Mouse (Mus musculus) heart, adult 2 months (tissue): ENCODE results near the gene Klrb1b. TPM values are rescaled to one million over a fixed set of nuclear protein-coding genes. Genes with fewer than 3 reads are reported as not detected.

Experiments used
- DNase-seq, 2 experiments: peaks; one replicate each; pipeline ENCODE4 v3.0.0; 2021
- H3K27ac ChIP-seq: fragments of 200-600 bp; 2 replicates; pipeline ENCODE4 v1.8.1; 2022
- H3K27me3 ChIP-seq: fragments of 200-500 bp; 2 replicates; pipeline ENCODE4 v1.6.1; 2012; ENCODE audit warnings: mild to moderate bottlenecking, low read length, inconsistent platforms, mixed read lengths; ENCODE audit not compliant: control insufficient read depth, insufficient read depth
- H3K36me3 ChIP-seq: fragments of 200-500 bp; 2 replicates; pipeline ENCODE4 v1.6.1; 2012; ENCODE audit warnings: low read length, inconsistent platforms; ENCODE audit not compliant: control insufficient read depth, insufficient read depth
- H3K4me1 ChIP-seq: fragments of 200-500 bp; 2 replicates; pipeline ENCODE4 v1.6.1; 2011; ENCODE audit warnings: low read length; ENCODE audit not compliant: control insufficient read depth, insufficient read depth
- H3K4me3 ChIP-seq: fragments of 200-600 bp; 2 replicates; pipeline ENCODE4 v1.8.1; 2022
- H3K79me2 ChIP-seq: fragments of 200-500 bp; replicated peaks from 2 replicates; pipeline ENCODE4 v1.6.1; 2012; ENCODE audit warnings: mild to moderate bottlenecking, inconsistent platforms, low read length, moderate library complexity, mixed read lengths; ENCODE audit not compliant: control insufficient read depth, insufficient read depth
- H3K9ac ChIP-seq: fragments of 200-500 bp; 2 replicates; pipeline ENCODE4 v1.6.1; 2012; ENCODE audit warnings: low read depth, mild to moderate bottlenecking, control low read depth, inconsistent platforms, low read length, mixed read lengths
- CTCF ChIP-seq: fragments of 200-600 bp; IDR thresholded peaks from 2 replicates; pipeline ENCODE4 v1.8.1; 2022; ENCODE audit warnings: antibody characterized with exemption, mild to moderate bottlenecking, moderate library complexity
- EP300 ChIP-seq: fragments of 200-500 bp; IDR thresholded peaks from 2 replicates; pipeline ENCODE4 v1.6.1; 2011; ENCODE audit warnings: low read depth, low read length, control low read depth; ENCODE audit not compliant: insufficient read depth
- POLR2A ChIP-seq: fragments of 200-500 bp; IDR thresholded peaks from 2 replicates; pipeline ENCODE4 v1.6.1; 2011; ENCODE audit warnings: mild to moderate bottlenecking, low read depth, low read length, control low read depth; ENCODE audit not compliant: insufficient read depth
- WGBS: fragments of 180-500 bp; shearing (Covaris S2); methylation state at CpG from one replicate; pipeline ENCODE4 v1.1.7; 2018; 5-methylcytosine and 5-hydroxymethylcytosine counted together
- intact Hi-C: fragments of 180-260 bp; cut with DNase I; formaldehyde crosslinking; loops from one replicate; pipeline ENCODE4 v1.15.1; 2025
- polyA plus RNA-seq: library from polyadenylated mRNA; depleted of rRNA; stranded (reverse); fragments of >200 nt; gene quantifications from 2 replicates; pipeline ENCODE4 v1.2.3, GENCODE M21; 2012; rRNA removed
- total RNA-seq, 2 experiments: library from RNA; stranded (reverse); gene quantifications; 2 replicates each; pipeline ENCODE4 v1.2.3; 2021

Klrb1b gene
- total and polyA plus RNA-seq, 3 experiments, result 0.41 TPM; not detected in 2

- TF ChIP-seq POLR2A (peak; percentile 40; the same call in 1 of the 2 replicates), CTCF (peak; percentile 82), EP300 (peak; percentile 90)
- Histone ChIP-seq H3K27me3 (no peaks in the 10 kb centered on the region), H3K4me1 (peaks cover 3% of the 10 kb centered on the region; the same call in 1 of the 2 replicates), H3K79me2 (no peaks in the 10 kb centered on the region), H3K36me3 (no peaks in the 10 kb centered on the region), H3K9ac (peak overlapping the region; percentile 71), H3K27ac (peak overlapping the region; percentile 53), H3K4me3 (peak overlapping the region; percentile 46)
- DNase-seq, result peak; percentile 94 to 95
- 2% methylated on average over 30 of the region's 30 CpGs for WGBS
- intact Hi-C loops, result loop anchor here (1.0 to 2.0 kb wide), 2 partner anchors 39 to 74 kb away; no protein-coding TSS in a partner anchor
Observed at GRCm38 (mm10) chr6:128763736-128764523, 62.2 kb downstream of the Klrb1b start.

Other genes with a start within 250 kb of the Klrb1b start
- gene A2ml1, start 244.7 kb downstream of the Klrb1b start, total RNA-seq, result not detected
- gene A2ml1, start 244.7 kb downstream of the Klrb1b start, polyA plus RNA-seq, result 1.6 TPM in 1 of 2 replicates, not detected in the other
- not detected for gene Klrb1a, start 202.8 kb downstream of the Klrb1b start, total RNA-seq
- 0.20 and 0.59 TPM in 2 replicates for gene Klrb1a, start 202.8 kb downstream of the Klrb1b start, polyA plus RNA-seq
- gene Clec2h, start 163.9 kb downstream of the Klrb1b start, total RNA-seq, result 1 to 10 TPM in 1 of 2 experiments, under 1 TPM in 1; 0.89 to 1.0 TPM
- gene Clec2h, start 163.9 kb downstream of the Klrb1b start, polyA plus RNA-seq, result not detected in 2 replicates
- gene Klrb1, start 103.3 kb downstream of the Klrb1b start, total RNA-seq, result not detected
- gene Klrb1, start 103.3 kb downstream of the Klrb1b start, polyA plus RNA-seq, result not detected in 2 replicates
- under 1 TPM; 0.18 TPM for gene Klrb1c, start 37.1 kb downstream of the Klrb1b start, total RNA-seq
- gene Klrb1c, start 37.1 kb downstream of the Klrb1b start, polyA plus RNA-seq, result 0.20 and 0.92 TPM in 2 replicates
- gene Gm44511, start within 50 bp of the Klrb1b start, total RNA-seq, result not detected
- 0.86 TPM in 1 of 2 replicates, not detected in the other for gene Gm44511, start within 50 bp of the Klrb1b start, polyA plus RNA-seq
- gene Clec2i, start 61.3 kb upstream of the Klrb1b start, total RNA-seq, result under 1 TPM in 1 of 2 experiments, not detected in 1; 0.14 TPM
- gene Clec2i, start 61.3 kb upstream of the Klrb1b start, polyA plus RNA-seq, result 0.12 and 0.31 TPM in 2 replicates
- under 1 TPM in 1 of 2 experiments, not detected in 1; 0.47 TPM for gene BC035044, start 64.8 kb upstream of the Klrb1b start, total RNA-seq
- 0.35 and 0.50 TPM in 2 replicates for gene BC035044, start 64.8 kb upstream of the Klrb1b start, polyA plus RNA-seq
- gene Clec2g, start 108.0 kb upstream of the Klrb1b start, total RNA-seq, result 1 to 10 TPM; 1.5 to 2.9 TPM
- gene Clec2g, start 108.0 kb upstream of the Klrb1b start, polyA plus RNA-seq, result not detected in 2 replicates
- not detected for gene Klrb1f, start 219.6 kb upstream of the Klrb1b start, total RNA-seq
- gene Klrb1f, start 219.6 kb upstream of the Klrb1b start, polyA plus RNA-seq, result 0.09 and 1.2 TPM in 2 replicates